16 mouse cellular contexts compared by ENCODE assay signal in the genomic region with DNA sequence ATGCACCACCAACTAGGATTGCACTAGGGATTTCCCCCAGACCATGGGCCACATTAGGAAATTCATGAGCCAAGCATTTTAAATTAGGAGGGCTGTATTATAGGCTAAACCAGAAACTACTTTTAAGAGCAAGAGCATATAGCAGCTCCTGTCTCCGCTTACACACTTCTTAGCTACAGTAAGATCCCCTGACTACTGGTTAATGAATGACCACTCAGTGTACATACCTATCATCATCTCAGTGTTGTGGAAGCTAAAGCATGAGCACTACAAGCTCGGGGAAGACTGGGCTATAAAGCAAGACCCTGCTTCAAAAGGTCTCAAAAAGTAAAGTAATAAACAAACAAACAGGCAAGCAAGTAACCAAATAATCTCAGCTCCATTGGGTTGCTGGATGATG.
"Had no signal": no experiment of that assay in that cellular context is flagged by ENCODE, and none has a peak within 500 bp of the region (broad histone marks: within the 10 kb centered on the region; RNA-seq: fewer than 3 reads in every experiment).

No protein-coding gene starts in this region.

- ATAC-seq: inflammation-experienced regulatory T-cells, adult 6 months; lung, postnatal 0 days had no signal

- H3K27ac ChIP-seq: kidney, embryonic 15.5 days; limb, embryonic 15.5 days; liver, embryonic 13.5 days; midbrain, embryonic 10.5 days had no signal

- H3K9me3 ChIP-seq: kidney, embryonic 15.5 days; limb, embryonic 15.5 days; liver, embryonic 13.5 days; midbrain, embryonic 10.5 days; neural tube, embryonic 13.5 days had no signal

- H3K27me3 ChIP-seq: kidney, embryonic 15.5 days; limb, embryonic 15.5 days; liver, embryonic 13.5 days; neural tube, embryonic 13.5 days had no signal

- H3K36me3 ChIP-seq: limb, embryonic 15.5 days; neural tube, embryonic 13.5 days had no signal

- H3K4me2 ChIP-seq: kidney, embryonic 15.5 days; limb, embryonic 15.5 days; liver, embryonic 13.5 days; neural tube, embryonic 13.5 days had no signal

- DNase-seq: kidney, adult 2 months; kidney, postnatal 25 days; liver, embryonic 13.5 days; lung, adult 18-20 months; lung, postnatal 4 days; retina, postnatal 1 day; right cerebral cortex, postnatal 4 days; spleen, adult 18-20 months; thymus, adult 18-20 months; thymus, postnatal 14 days had no signal

- H3K9ac ChIP-seq: kidney, embryonic 15.5 days; limb, embryonic 15.5 days; liver, embryonic 13.5 days; neural tube, embryonic 13.5 days had no signal

- H3K4me3 ChIP-seq: kidney, embryonic 15.5 days; limb, embryonic 15.5 days; liver, embryonic 13.5 days; midbrain, embryonic 10.5 days; neural tube, embryonic 13.5 days had no signal
